Mouse (Mus musculus): ENCODE results near the gene Cnn2. TPM values are rescaled to one million over a fixed set of nuclear protein-coding genes. Genes with fewer than 3 reads are reported as not detected.
"Not testable (repeated sequence)": the region's sequence is repeated elsewhere in the genome, so short reads cannot be mapped to it uniquely, and the experiment has no call there.

The Cnn2 gene
- polyA plus RNA-seq, 1 experiment = 72.8 TPM

- Histone ChIP-seq H3K4me3 (ENCODE audit: low read depth, low read length) (no peak overlapping the region), H3K27me3 (ENCODE audit: control insufficient read depth, insufficient read depth, low read length) (no peaks in the 10 kb centered on the region), H3K4me1 (ENCODE audit: control insufficient read depth, insufficient read depth, insufficient read length, low read length) (peaks cover 13% of the 10 kb centered on the region), H3K27ac (ENCODE audit: insufficient read depth, low read depth, low read length) (no peak overlapping the region), H3K36me3 (ENCODE audit: control insufficient read depth, insufficient read depth, low read length) (peaks cover 4% of the 10 kb centered on the region; the same call in 1 of the 2 replicates)
- no peak for TF ChIP-seq CTCF (IDR thresholded peaks at IDR 0.05; ENCODE audit: extremely low read depth, insufficient read length, insufficient replicate concordance, low read depth, low read length)
- TF ChIP-seq POLR2A (IDR thresholded peaks at IDR 0.05; ENCODE audit: low read depth, low read length) = no peak
- 90% methylated on average over 6 of the region's 6 CpGs for WGBS
These were observed 40.9 kb upstream of the Cnn2 start for GRCm38 (mm10) chr10:79947502-79947901.

- Histone ChIP-seq H3K4me1 (ENCODE audit: control insufficient read depth, insufficient read depth, insufficient read length, low read length) (no peaks in the 10 kb centered on the region), H3K36me3 (ENCODE audit: control insufficient read depth, insufficient read depth, low read length) (peaks cover 4% of the 10 kb centered on the region; the same call in 1 of the 2 replicates), H3K4me3 (ENCODE audit: low read depth, low read length) (no peak overlapping the region), H3K27ac (ENCODE audit: insufficient read depth, low read depth, low read length) (no peak overlapping the region), H3K27me3 (ENCODE audit: control insufficient read depth, insufficient read depth, low read length) (no peaks in the 10 kb centered on the region)
- 94% methylated on average over 4 of the region's 4 CpGs for WGBS
- TF ChIP-seq CTCF (IDR thresholded peaks at IDR 0.05; ENCODE audit: extremely low read depth, insufficient read length, insufficient replicate concordance, low read depth, low read length) = no peak
- no peak for TF ChIP-seq POLR2A (IDR thresholded peaks at IDR 0.05; ENCODE audit: low read depth, low read length)
These were observed 38.5 kb upstream of the Cnn2 start for GRCm38 (mm10) chr10:79949873-79950272.

GRCm38 (mm10) chr10:79950661-79951060 is 37.7 kb upstream of the Cnn2 start:
- Histone ChIP-seq H3K4me1 (ENCODE audit: control insufficient read depth, insufficient read depth, insufficient read length, low read length) (no peaks in the 10 kb centered on the region), H3K36me3 (ENCODE audit: control insufficient read depth, insufficient read depth, low read length) (peaks cover 4% of the 10 kb centered on the region; the same call in 1 of the 2 replicates)
- 90% methylated on average over 18 of the region's 18 CpGs for WGBS

GRCm38 (mm10) chr10:79953946-79954345 is 34.4 kb upstream of the Cnn2 start:
- TF ChIP-seq CTCF (IDR thresholded peaks at IDR 0.05; ENCODE audit: extremely low read depth, insufficient read length, insufficient replicate concordance, low read depth, low read length) = peak; percentile 64; the same call in 1 of the 2 replicates
- no peak for TF ChIP-seq POLR2A (IDR thresholded peaks at IDR 0.05; ENCODE audit: low read depth, low read length)
- no peak overlapping the region for H3K4me3 ChIP-seq (ENCODE audit: low read depth, low read length)
- 75% methylated on average over 6 of the region's 6 CpGs for WGBS

More at GRCm38 (mm10) chr10:79950661-79951060, 37.7 kb upstream of the Cnn2 start:
- no peak overlapping the region for H3K27ac ChIP-seq (ENCODE audit: insufficient read depth, low read depth, low read length)
- no peak overlapping the region for H3K4me3 ChIP-seq (ENCODE audit: low read depth, low read length)
- TF ChIP-seq CTCF (IDR thresholded peaks at IDR 0.05; ENCODE audit: extremely low read depth, insufficient read length, insufficient replicate concordance, low read depth, low read length) = no peak
- no peak for TF ChIP-seq POLR2A (IDR thresholded peaks at IDR 0.05; ENCODE audit: low read depth, low read length)
- no peaks in the 10 kb centered on the region for H3K27me3 ChIP-seq (ENCODE audit: control insufficient read depth, insufficient read depth, low read length)

GRCm38 (mm10) chr10:79955691-79956090 is 32.7 kb upstream of the Cnn2 start:
- no peak overlapping the region for H3K4me3 ChIP-seq (ENCODE audit: low read depth, low read length)
- H3K27ac ChIP-seq (ENCODE audit: insufficient read depth, low read depth, low read length) = no peak overlapping the region
- 85% methylated on average over 9 of the region's 9 CpGs for WGBS
- peaks cover 2% of the 10 kb centered on the region for H3K4me1 ChIP-seq (ENCODE audit: control insufficient read depth, insufficient read depth, insufficient read length, low read length)
- H3K27me3 ChIP-seq (ENCODE audit: control insufficient read depth, insufficient read depth, low read length) = no peaks in the 10 kb centered on the region
- TF ChIP-seq CTCF (IDR thresholded peaks at IDR 0.05; ENCODE audit: extremely low read depth, insufficient read length, insufficient replicate concordance, low read depth, low read length) = no peak
- no peak for TF ChIP-seq POLR2A (IDR thresholded peaks at IDR 0.05; ENCODE audit: low read depth, low read length)
- H3K36me3 ChIP-seq (ENCODE audit: control insufficient read depth, insufficient read depth, low read length) = peaks cover 3% of the 10 kb centered on the region; the same call in 1 of the 2 replicates

More at GRCm38 (mm10) chr10:79953946-79954345, 34.4 kb upstream of the Cnn2 start:
- Histone ChIP-seq H3K27ac (ENCODE audit: insufficient read depth, low read depth, low read length) (no peak overlapping the region), H3K4me1 (ENCODE audit: control insufficient read depth, insufficient read depth, insufficient read length, low read length) (peaks cover 2% of the 10 kb centered on the region), H3K27me3 (ENCODE audit: control insufficient read depth, insufficient read depth, low read length) (no peaks in the 10 kb centered on the region), H3K36me3 (ENCODE audit: control insufficient read depth, insufficient read depth, low read length) (peaks cover 3% of the 10 kb centered on the region; the same call in 1 of the 2 replicates)

DNA sequence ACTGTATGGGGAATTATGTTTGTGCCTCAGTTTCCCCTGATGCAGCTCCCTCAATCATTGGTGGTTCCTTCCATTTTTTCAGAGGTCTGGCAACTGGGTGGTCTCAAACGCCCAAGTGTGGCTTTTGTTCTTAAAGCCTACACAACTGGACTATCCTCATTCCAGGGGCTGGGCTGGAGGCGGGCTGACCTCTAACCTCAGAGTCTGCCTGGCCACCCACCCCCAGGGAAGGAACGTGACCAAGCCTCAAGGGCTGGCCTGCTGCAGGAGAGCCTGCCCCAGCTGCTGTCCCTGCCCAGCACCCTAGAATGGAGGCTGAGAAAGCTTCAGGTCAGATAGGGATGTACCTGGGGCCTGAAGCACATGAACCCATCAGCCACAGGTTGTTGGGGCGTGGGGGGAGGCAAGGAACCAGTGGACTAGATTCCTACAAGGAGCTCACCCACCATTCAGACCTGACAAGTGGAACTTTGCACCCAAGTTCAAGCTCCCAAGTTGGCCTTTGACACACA is 31.7 kb upstream of the Cnn2 start:
- peaks cover 3% of the 10 kb centered on the region for H3K36me3 ChIP-seq (ENCODE audit: control insufficient read depth, insufficient read depth, low read length)
- no peak overlapping the region for H3K27ac ChIP-seq (ENCODE audit: insufficient read depth, low read depth, low read length)
- TF ChIP-seq CTCF (IDR thresholded peaks at IDR 0.05; ENCODE audit: extremely low read depth, insufficient read length, insufficient replicate concordance, low read depth, low read length) (no peak), POLR2A (IDR thresholded peaks at IDR 0.05; ENCODE audit: low read depth, low read length) (no peak)
- peaks cover 2% of the 10 kb centered on the region for H3K4me1 ChIP-seq (ENCODE audit: control insufficient read depth, insufficient read depth, insufficient read length, low read length)
- no peaks in the 10 kb centered on the region for H3K27me3 ChIP-seq (ENCODE audit: control insufficient read depth, insufficient read depth, low read length)
- H3K4me3 ChIP-seq (ENCODE audit: low read depth, low read length) = no peak overlapping the region
- WGBS = 65% methylated on average over 4 of the region's 4 CpGs

- 6% methylated on average over 21 of the region's 21 CpGs for WGBS
- H3K36me3 ChIP-seq (ENCODE audit: control insufficient read depth, insufficient read depth, low read length) = peaks cover 5% of the 10 kb centered on the region
- TF ChIP-seq CTCF (IDR thresholded peaks at IDR 0.05; ENCODE audit: extremely low read depth, insufficient read length, insufficient replicate concordance, low read depth, low read length) (peak; percentile 93), POLR2A (IDR thresholded peaks at IDR 0.05; ENCODE audit: low read depth, low read length) (no peak)
- H3K4me1 ChIP-seq (ENCODE audit: control insufficient read depth, insufficient read depth, insufficient read length, low read length) = peaks cover 2% of the 10 kb centered on the region
- no peak overlapping the region for H3K27ac ChIP-seq (ENCODE audit: insufficient read depth, low read depth, low read length)
- H3K4me3 ChIP-seq (ENCODE audit: low read depth, low read length) = peak overlapping the region; percentile 38
- no peaks in the 10 kb centered on the region for H3K27me3 ChIP-seq (ENCODE audit: control insufficient read depth, insufficient read depth, low read length)
These were observed 30.1 kb upstream of the Cnn2 start for GRCm38 (mm10) chr10:79958140-79958816.

- peaks cover 10% of the 10 kb centered on the region for H3K36me3 ChIP-seq (ENCODE audit: control insufficient read depth, insufficient read depth, low read length)
- not testable (repeated sequence) for H3K4me1 ChIP-seq (ENCODE audit: control insufficient read depth, insufficient read depth, insufficient read length, low read length); H3K27ac ChIP-seq (ENCODE audit: insufficient read depth, low read depth, low read length); H3K27me3 ChIP-seq (ENCODE audit: control insufficient read depth, insufficient read depth, low read length); H3K4me3 ChIP-seq (ENCODE audit: low read depth, low read length)
- 15% methylated on average over 10 of the region's 10 CpGs for WGBS
These were observed 29.0 kb upstream of the Cnn2 start for GRCm38 (mm10) chr10:79959412-79959811.
